Mouse (Mus musculus): ENCODE results near the gene Dgkh. TPM values are rescaled to one million over a fixed set of nuclear protein-coding genes. Genes with fewer than 3 reads are reported as not detected.
A peak's percentile ranks its signal among the peaks of the same experiment; 100 is the strongest.

Gene Dgkh
- 1.7 and 1.8 TPM in 2 replicates for polyA plus RNA-seq (2014; fragmentation: Nextera tagmentation; extraction: Ambion mirVana)

GRCm38 (mm10) chr14:78732617-78733312 is at the start of gene Dgkh:
Gene Dgkh (minus strand): TSS chr14:78732776.
- Histone ChIP-seq H3K36me3 (ENCODE audit: control insufficient read depth, insufficient read depth, low read length) (no peaks in the 10 kb centered on the region), H3K27me3 (ENCODE audit: control insufficient read depth, insufficient read depth, low read length) (peaks cover 6% of the 10 kb centered on the region; the same call in 1 of the 2 replicates), H3K4me1 (ENCODE audit: control insufficient read depth, insufficient read depth, low read length) (peaks cover 10% of the 10 kb centered on the region), H3K4me3 (ENCODE audit: low read depth, low read length) (peak within 1 kb of the TSS; percentile 75), H3K27ac (ENCODE audit: low read depth, low read length) (peak within 1 kb of the TSS; percentile 51), H3K9ac (ENCODE audit: low read length) (peak within 1 kb of the TSS; percentile 85), H3K9me3 (ENCODE audit: control insufficient read depth, low read length) (no peaks in the 10 kb centered on the region), H3K4me2 (peak within 1 kb of the TSS; percentile 96)
- DNase-seq (ENCODE audit: low spot score, missing footprints) (peak; percentile 99), ATAC-seq (ENCODE audit: low FRiP score) (peak; percentile 93)
- under 1% methylated on average over 58 of the region's 71 CpGs for WGBS

DNA sequence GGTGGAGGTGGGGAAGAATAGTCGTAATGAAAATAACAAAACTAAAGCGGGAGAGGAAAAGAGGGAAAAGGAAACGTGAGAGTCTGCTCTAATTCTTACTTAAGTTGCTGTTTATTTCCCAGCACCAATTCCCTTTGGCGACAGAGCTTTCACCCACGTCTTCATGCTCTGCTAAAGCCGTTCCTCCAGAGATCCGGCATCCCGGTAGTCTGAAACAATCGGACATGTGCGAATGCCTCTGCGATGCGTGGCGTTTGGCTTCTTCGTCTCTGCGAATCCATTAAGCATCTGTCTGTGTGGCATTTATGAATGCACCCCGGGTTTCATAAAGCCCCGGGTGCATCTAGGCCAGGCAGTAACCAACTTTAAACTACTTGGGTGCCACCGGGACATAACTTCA is 44.6 kb upstream of the Dgkh start:
- Histone ChIP-seq H3K4me2 (peak overlapping the region; percentile 31), H3K36me3 (ENCODE audit: control insufficient read depth, insufficient read depth, low read length) (no peaks in the 10 kb centered on the region), H3K27ac (ENCODE audit: low read depth, low read length) (no peak overlapping the region), H3K9me3 (ENCODE audit: control insufficient read depth, low read length) (no peaks in the 10 kb centered on the region), H3K27me3 (ENCODE audit: control insufficient read depth, insufficient read depth, low read length) (peaks cover 6% of the 10 kb centered on the region), H3K4me1 (ENCODE audit: control insufficient read depth, insufficient read depth, low read length) (peaks cover 13% of the 10 kb centered on the region), H3K4me3 (ENCODE audit: low read depth, low read length) (no peak overlapping the region), H3K9ac (ENCODE audit: low read length) (no peak overlapping the region)
- WGBS, result 48% methylated on average over 18 of the region's 18 CpGs
- DNase-seq (ENCODE audit: low spot score, missing footprints), result no peak
- ATAC-seq (ENCODE audit: low FRiP score), result no peak

GRCm38 (mm10) chr14:78776659-78777058 is 44.1 kb upstream of the Dgkh start:
- DNase-seq (ENCODE audit: low spot score, missing footprints), result peak; percentile 90
- peaks cover 6% of the 10 kb centered on the region for H3K27me3 ChIP-seq (ENCODE audit: control insufficient read depth, insufficient read depth, low read length)
- no peaks in the 10 kb centered on the region for H3K36me3 ChIP-seq (ENCODE audit: control insufficient read depth, insufficient read depth, low read length)
- H3K27ac ChIP-seq (ENCODE audit: low read depth, low read length), result no peak overlapping the region
- no peak overlapping the region for H3K9ac ChIP-seq (ENCODE audit: low read length)
- no peak overlapping the region for H3K4me3 ChIP-seq (ENCODE audit: low read depth, low read length)
- 9% methylated on average over 8 of the region's 8 CpGs for WGBS
- peak overlapping the region; percentile 31 for H3K4me2 ChIP-seq
- no peaks in the 10 kb centered on the region for H3K9me3 ChIP-seq (ENCODE audit: control insufficient read depth, low read length)
- H3K4me1 ChIP-seq (ENCODE audit: control insufficient read depth, insufficient read depth, low read length), result peaks cover 13% of the 10 kb centered on the region
- peak; percentile 31; the same call in 1 of the 2 replicates for ATAC-seq (ENCODE audit: low FRiP score)

DNA sequence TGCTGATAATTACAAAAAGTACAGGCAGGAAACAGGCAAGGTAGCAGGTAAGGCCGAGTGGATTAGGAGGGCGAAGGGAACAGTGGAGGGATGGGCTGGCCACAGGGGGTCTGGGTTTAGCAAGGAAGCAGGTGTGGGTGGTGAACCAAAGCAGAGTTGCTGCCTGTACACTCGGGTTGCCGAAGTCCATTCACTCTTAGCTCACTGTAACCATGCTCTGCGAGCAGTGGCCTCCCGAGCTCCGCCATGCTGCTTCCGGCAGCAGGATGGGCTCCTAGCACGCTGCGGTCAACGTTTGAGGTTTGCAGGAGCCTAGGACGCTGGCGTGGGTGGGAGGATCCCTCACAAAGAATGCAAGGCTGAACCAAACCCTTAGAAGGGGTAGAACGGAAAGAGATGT is 43.1 kb upstream of the Dgkh start:
- WGBS, result 63% methylated on average over 14 of the region's 14 CpGs

GRCm38 (mm10) chr14:78775226-78775625 is 42.6 kb upstream of the Dgkh start:
- Histone ChIP-seq H3K4me2 (no peak overlapping the region), H3K27ac (ENCODE audit: low read depth, low read length) (no peak overlapping the region), H3K27me3 (ENCODE audit: control insufficient read depth, insufficient read depth, low read length) (peaks cover 6% of the 10 kb centered on the region), H3K4me1 (ENCODE audit: control insufficient read depth, insufficient read depth, low read length) (peaks cover 13% of the 10 kb centered on the region), H3K4me3 (ENCODE audit: low read depth, low read length) (no peak overlapping the region), H3K9ac (ENCODE audit: low read length) (no peak overlapping the region), H3K9me3 (ENCODE audit: control insufficient read depth, low read length) (no peaks in the 10 kb centered on the region), H3K36me3 (ENCODE audit: control insufficient read depth, insufficient read depth, low read length) (no peaks in the 10 kb centered on the region)
- ATAC-seq (ENCODE audit: low FRiP score) (no peak), DNase-seq (ENCODE audit: low spot score, missing footprints) (no peak)
- WGBS, result 55% methylated on average over 6 of the region's 6 CpGs

More for the DNA sequence above, 43.1 kb upstream of the Dgkh start:
- ATAC-seq (ENCODE audit: low FRiP score) (0 out of 2 replicates have a peak, but pooled peaks have one; percentile 39), DNase-seq (ENCODE audit: low spot score, missing footprints) (no peak)
- Histone ChIP-seq H3K4me2 (no peak overlapping the region), H3K4me1 (ENCODE audit: control insufficient read depth, insufficient read depth, low read length) (peaks cover 13% of the 10 kb centered on the region), H3K36me3 (ENCODE audit: control insufficient read depth, insufficient read depth, low read length) (no peaks in the 10 kb centered on the region), H3K9me3 (ENCODE audit: control insufficient read depth, low read length) (no peaks in the 10 kb centered on the region), H3K27ac (ENCODE audit: low read depth, low read length) (no peak overlapping the region), H3K4me3 (ENCODE audit: low read depth, low read length) (no peak overlapping the region), H3K27me3 (ENCODE audit: control insufficient read depth, insufficient read depth, low read length) (peaks cover 6% of the 10 kb centered on the region), H3K9ac (ENCODE audit: low read length) (no peak overlapping the region)

DNA sequence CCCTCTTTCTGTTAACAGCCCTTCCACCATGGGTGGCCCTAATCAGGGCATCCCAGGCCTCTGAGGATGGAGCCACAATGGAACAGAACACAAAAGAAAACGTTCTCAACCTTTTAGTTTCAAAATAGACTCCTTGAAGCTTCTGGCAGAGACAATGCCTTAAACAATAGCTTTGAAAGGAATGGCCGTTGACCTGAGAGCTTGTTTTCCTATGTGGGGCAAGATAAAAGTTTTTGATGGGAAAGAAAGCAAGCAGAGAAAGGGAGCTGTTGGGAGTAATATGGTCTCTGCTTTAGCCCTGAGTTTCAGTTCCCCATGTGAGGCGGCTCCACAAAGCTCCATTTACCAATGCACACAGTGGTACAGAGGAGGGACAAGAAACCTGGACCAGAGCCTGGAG is 37.9 kb upstream of the Dgkh start:
- H3K27me3 ChIP-seq (ENCODE audit: control insufficient read depth, insufficient read depth, low read length), result peaks cover 4% of the 10 kb centered on the region
- H3K36me3 ChIP-seq (ENCODE audit: control insufficient read depth, insufficient read depth, low read length), result no peaks in the 10 kb centered on the region
- no peak overlapping the region for H3K27ac ChIP-seq (ENCODE audit: low read depth, low read length)
- no peaks in the 10 kb centered on the region for H3K9me3 ChIP-seq (ENCODE audit: control insufficient read depth, low read length)
- no peak for ATAC-seq (ENCODE audit: low FRiP score)
- no peak for DNase-seq (ENCODE audit: low spot score, missing footprints)
- H3K4me3 ChIP-seq (ENCODE audit: low read depth, low read length), result no peak overlapping the region
- 14% methylated on average over 3 of the region's 3 CpGs for WGBS
- no peaks in the 10 kb centered on the region for H3K4me1 ChIP-seq (ENCODE audit: control insufficient read depth, insufficient read depth, low read length)
- H3K4me2 ChIP-seq, result no peak overlapping the region
- H3K9ac ChIP-seq (ENCODE audit: low read length), result no peak overlapping the region

- no peaks in the 10 kb centered on the region for H3K9me3 ChIP-seq (ENCODE audit: control insufficient read depth, low read length)
- H3K27me3 ChIP-seq (ENCODE audit: control insufficient read depth, insufficient read depth, low read length), result no peaks in the 10 kb centered on the region
- no peak for DNase-seq (ENCODE audit: low spot score, missing footprints)
- ATAC-seq (ENCODE audit: low FRiP score), result no peak
- no peak overlapping the region for H3K4me2 ChIP-seq
- H3K9ac ChIP-seq (ENCODE audit: low read length), result no peak overlapping the region
- H3K4me3 ChIP-seq (ENCODE audit: low read depth, low read length), result no peak overlapping the region
- no peak overlapping the region for H3K27ac ChIP-seq (ENCODE audit: low read depth, low read length)
- no peaks in the 10 kb centered on the region for H3K36me3 ChIP-seq (ENCODE audit: control insufficient read depth, insufficient read depth, low read length)
- H3K4me1 ChIP-seq (ENCODE audit: control insufficient read depth, insufficient read depth, low read length), result no peaks in the 10 kb centered on the region
- 79% methylated on average over 2 of the region's 2 CpGs for WGBS
Observed at GRCm38 (mm10) chr14:78761064-78761463, 28.5 kb upstream of the Dgkh start.

GRCm38 (mm10) chr14:78759491-78759890 is 26.9 kb upstream of the Dgkh start:
- Histone ChIP-seq H3K9me3 (ENCODE audit: control insufficient read depth, low read length) (no peaks in the 10 kb centered on the region), H3K4me2 (no peak overlapping the region), H3K4me3 (ENCODE audit: low read depth, low read length) (no peak overlapping the region), H3K36me3 (ENCODE audit: control insufficient read depth, insufficient read depth, low read length) (no peaks in the 10 kb centered on the region), H3K9ac (ENCODE audit: low read length) (no peak overlapping the region), H3K4me1 (ENCODE audit: control insufficient read depth, insufficient read depth, low read length) (no peaks in the 10 kb centered on the region), H3K27me3 (ENCODE audit: control insufficient read depth, insufficient read depth, low read length) (no peaks in the 10 kb centered on the region), H3K27ac (ENCODE audit: low read depth, low read length) (no peak overlapping the region)
- ATAC-seq (ENCODE audit: low FRiP score) (peak; percentile 83), DNase-seq (ENCODE audit: low spot score, missing footprints) (no peak)
- WGBS, result 32% methylated on average over 3 of the region's 3 CpGs

DNA sequence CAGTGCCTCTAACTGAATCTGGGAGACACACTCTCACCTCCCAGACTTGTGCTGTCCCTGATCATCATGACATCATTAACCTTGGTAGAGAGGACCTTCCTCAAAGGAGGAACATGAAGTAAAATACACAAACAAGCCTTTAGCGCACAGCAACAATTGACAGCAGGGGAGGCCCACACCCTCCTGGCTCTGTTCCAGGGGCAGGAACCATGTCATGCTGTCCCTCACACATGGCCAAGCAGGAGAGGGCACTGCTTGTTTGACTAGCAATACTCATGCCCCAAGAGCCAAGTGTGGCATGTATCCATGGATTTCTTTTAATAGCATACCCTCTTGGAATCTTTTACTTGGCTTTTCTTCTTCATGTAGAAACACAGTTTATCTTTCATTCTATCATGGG is 22.7 kb upstream of the Dgkh start:
- WGBS, result 81% methylated on average over 1 of the region's 1 CpGs
- no peak overlapping the region for H3K4me3 ChIP-seq (ENCODE audit: low read depth, low read length)
- ATAC-seq (ENCODE audit: low FRiP score) (no peak), DNase-seq (ENCODE audit: low spot score, missing footprints) (no peak)
- no peak overlapping the region for H3K4me2 ChIP-seq
- no peaks in the 10 kb centered on the region for H3K4me1 ChIP-seq (ENCODE audit: control insufficient read depth, insufficient read depth, low read length)
- H3K27ac ChIP-seq (ENCODE audit: low read depth, low read length), result no peak overlapping the region
- no peaks in the 10 kb centered on the region for H3K36me3 ChIP-seq (ENCODE audit: control insufficient read depth, insufficient read depth, low read length)
- H3K9me3 ChIP-seq (ENCODE audit: control insufficient read depth, low read length), result no peaks in the 10 kb centered on the region
- H3K27me3 ChIP-seq (ENCODE audit: control insufficient read depth, insufficient read depth, low read length), result no peaks in the 10 kb centered on the region
- H3K9ac ChIP-seq (ENCODE audit: low read length), result no peak overlapping the region
